ENCODE assay signal across 9 mouse cellular contexts in the genomic region with DNA sequence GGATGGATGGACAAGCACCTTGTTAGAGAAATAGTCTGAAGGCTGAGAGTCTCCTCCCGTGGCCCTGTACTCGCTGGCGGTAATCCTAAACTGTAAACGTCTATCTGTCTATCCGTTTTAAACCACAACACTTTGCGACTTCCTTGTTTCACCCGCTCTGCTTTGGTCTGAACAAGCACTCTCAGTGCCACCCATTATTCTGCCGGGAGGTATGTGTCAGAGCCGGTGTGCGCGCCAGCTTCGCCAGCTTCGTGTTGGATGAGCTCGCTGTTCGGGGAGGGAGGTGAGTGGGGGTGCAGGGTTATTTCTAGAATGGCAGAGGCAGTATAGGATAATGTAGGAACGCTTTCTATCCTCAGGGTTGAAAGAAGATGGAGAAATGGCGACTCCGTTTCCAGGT. TPM values are rescaled to one million over a fixed set of nuclear protein-coding genes. Genes with fewer than 3 reads are reported as not detected.
A peak's percentile ranks its signal among the peaks of the same experiment; 100 is the strongest.
DNase-seq lines count a peak whose midpoint lies in the region; ATAC-seq and TF ChIP-seq lines count a peak whose summit lies in the region.
"Had no signal": no experiment of that assay in that cellular context is flagged by ENCODE, and none has a peak within 500 bp of the region (broad histone marks: within the 10 kb centered on the region; RNA-seq: fewer than 3 reads in every experiment).

No protein-coding gene starts in this region.

- no peak overlapping the region for H3K9ac ChIP-seq in hindbrain, embryonic 16.5 days (ENCODE audit: low read depth, low read length)
- H3K9ac ChIP-seq in forebrain, embryonic 15.5 days (replicated peaks), result no peak overlapping the region
- no peak overlapping the region for H3K9ac ChIP-seq in kidney, embryonic 16.5 days (replicated peaks; ENCODE audit: low read length)
- H3K9ac ChIP-seq: liver, embryonic 14.5 days had no signal

- H3K27ac ChIP-seq in hindbrain, embryonic 10.5 days, result peak overlapping the region; percentile 53; the same call in 1 of the 2 replicates
- H3K27ac ChIP-seq in hindbrain, embryonic 16.5 days (ENCODE audit: low read depth, low read length), result no peak overlapping the region
- H3K27ac ChIP-seq in forebrain, embryonic 15.5 days (replicated peaks), result peak overlapping the region; percentile 87
- no peak overlapping the region for H3K27ac ChIP-seq in cerebellum, adult 2 months (ENCODE audit: insufficient read depth, low read length)
- no peak overlapping the region for H3K27ac ChIP-seq in kidney, embryonic 16.5 days (ENCODE audit: low read length)
- H3K27ac ChIP-seq: liver, embryonic 14.5 days had no signal

- no peak for ATAC-seq in hindbrain, embryonic 16.5 days
- ATAC-seq in forebrain, embryonic 15.5 days (replicated peaks), result peak; percentile 15; the same call in 1 of the 2 replicates
- peak; percentile 51 for ATAC-seq in monocyte, adult 5-6 weeks (replicated peaks; ENCODE audit: insufficient number of reproducible peaks, low FRiP score, low TSS enrichment, poor library complexity, severe bottlenecking)
- ATAC-seq in kidney, embryonic 16.5 days (ENCODE audit: low FRiP score, low TSS enrichment), result no peak

- H3K4me1 ChIP-seq in hindbrain, embryonic 10.5 days (replicated peaks), result peaks cover 17% of the 10 kb centered on the region
- no peaks in the 10 kb centered on the region for H3K4me1 ChIP-seq in hindbrain, embryonic 16.5 days (ENCODE audit: control insufficient read depth, insufficient read depth, low read depth, low read length)
- peaks cover 45% of the 10 kb centered on the region for H3K4me1 ChIP-seq in forebrain, embryonic 15.5 days
- H3K4me1 ChIP-seq in cerebellum, adult 2 months (ENCODE audit: control insufficient read depth, insufficient read depth, low read length), result no peaks in the 10 kb centered on the region
- H3K4me1 ChIP-seq in kidney, embryonic 16.5 days (ENCODE audit: insufficient read depth, low read length), result peaks cover 6% of the 10 kb centered on the region; the same call in 1 of the 2 replicates

- H3K27me3 ChIP-seq in hindbrain, embryonic 10.5 days (ENCODE audit: insufficient read depth, poor library complexity, severe bottlenecking), result no peaks in the 10 kb centered on the region
- no peaks in the 10 kb centered on the region for H3K27me3 ChIP-seq in hindbrain, embryonic 16.5 days (replicated peaks; ENCODE audit: control insufficient read depth, insufficient read depth, low read length)
- H3K27me3 ChIP-seq in forebrain, embryonic 15.5 days, result no peaks in the 10 kb centered on the region
- no peaks in the 10 kb centered on the region for H3K27me3 ChIP-seq in cerebellum, adult 2 months (ENCODE audit: control insufficient read depth, insufficient read depth, low read length)
- H3K27me3 ChIP-seq in kidney, embryonic 16.5 days (ENCODE audit: insufficient read depth, low read length), result no peaks in the 10 kb centered on the region

- no peak for DNase-seq in hindbrain, embryonic 10.5 days (ENCODE audit: low spot score)
- DNase-seq in CD4-positive, CD25-positive, alpha-beta regulatory T cell, adult 2 months (ENCODE audit: low read depth, low spot score), result peak; percentile 67
- DNase-seq in cerebellum, adult 2 months, result no peak
- no peak for DNase-seq in embryo, embryonic 11 days

- H3K4me3 ChIP-seq in hindbrain, embryonic 10.5 days, result no peak overlapping the region
- no peak overlapping the region for H3K4me3 ChIP-seq in hindbrain, embryonic 16.5 days (ENCODE audit: low read length)
- H3K4me3 ChIP-seq in forebrain, embryonic 15.5 days, result no peak overlapping the region
- no peak overlapping the region for H3K4me3 ChIP-seq in cerebellum, adult 2 months (replicated peaks; ENCODE audit: insufficient read depth, low read depth, low read length)
- no peak overlapping the region for H3K4me3 ChIP-seq in kidney, embryonic 16.5 days (ENCODE audit: low read length)

- H3K36me3 ChIP-seq in hindbrain, embryonic 10.5 days, result no peaks in the 10 kb centered on the region
- H3K36me3 ChIP-seq in hindbrain, embryonic 16.5 days (ENCODE audit: control insufficient read depth, insufficient read depth, low read length), result no peaks in the 10 kb centered on the region
- no peaks in the 10 kb centered on the region for H3K36me3 ChIP-seq in forebrain, embryonic 15.5 days
- H3K36me3 ChIP-seq in kidney, embryonic 16.5 days (ENCODE audit: insufficient read depth, low read length), result no peaks in the 10 kb centered on the region

- WGBS in hindbrain, embryonic 10.5 days, result 91% methylated on average over 18 of the region's 18 CpGs
- 76% methylated on average over 18 of the region's 18 CpGs for WGBS in hindbrain, embryonic 16.5 days
- WGBS in forebrain, embryonic 15.5 days, result 55% methylated on average over 18 of the region's 18 CpGs
- 84% methylated on average over 18 of the region's 18 CpGs for WGBS in cerebellum, adult 2 months
- WGBS in kidney, embryonic 16.5 days, result 84% methylated on average over 18 of the region's 18 CpGs

- H3K4me2 ChIP-seq in hindbrain, embryonic 16.5 days (ENCODE audit: low read length), result no peak overlapping the region
- no peak overlapping the region; the same call in 1 of the 2 replicates for H3K4me2 ChIP-seq in forebrain, embryonic 15.5 days (replicated peaks)
- H3K4me2 ChIP-seq in kidney, embryonic 16.5 days (replicated peaks; ENCODE audit: low read depth, low read length), result no peak overlapping the region

- TF ChIP-seq POLR2A in cerebellum, adult 2 months (IDR thresholded peaks at IDR 0.05; ENCODE audit: borderline replicate concordance, insufficient read depth, low read length), result no peak

- no peaks in the 10 kb centered on the region for H3K9me3 ChIP-seq in hindbrain, embryonic 10.5 days
- no peaks in the 10 kb centered on the region for H3K9me3 ChIP-seq in hindbrain, embryonic 16.5 days (ENCODE audit: control insufficient read depth, low read length)
- no peaks in the 10 kb centered on the region for H3K9me3 ChIP-seq in forebrain, embryonic 15.5 days
- no peaks in the 10 kb centered on the region for H3K9me3 ChIP-seq in kidney, embryonic 16.5 days (ENCODE audit: low read length)

- TF ChIP-seq CTCF in cerebellum, adult 2 months (IDR thresholded peaks at IDR 0.05; ENCODE audit: borderline replicate concordance, insufficient read depth, low read depth, low read length), result no peak

RNA-seq across cellular contexts. Expression of gene Pgm2, which starts 48.0 kb away (rescaled TPM):
- 22.6 and 26.0 TPM in 2 replicates for polyA plus RNA-seq in hindbrain, embryonic 10.5 days (2016; fragmentation: Nextera tagmentation; extraction: Ambion mirVana)
- polyA plus RNA-seq in hindbrain, embryonic 16.5 days (2015; fragmentation: Nextera tagmentation; extraction: Ambion mirVana), result 18.8 and 18.9 TPM in 2 replicates
- polyA plus RNA-seq in forebrain, embryonic 15.5 days (2015; fragmentation: Nextera tagmentation; extraction: Ambion mirVana), result 27.7 and 28.4 TPM in 2 replicates
- total RNA-seq in monocyte, adult 5-6 weeks (2017), result 22.4 to 37.8 TPM (median 28.8 TPM) in 3 replicates
- 8.4 and 10.8 TPM in 2 replicates for polyA plus RNA-seq in cerebellum, adult 2 months (2012; rRNA removed)
- polyA plus RNA-seq in kidney, embryonic 16.5 days (2015; fragmentation: Nextera tagmentation; extraction: Ambion mirVana), result 39.9 and 42.9 TPM in 2 replicates

Comparison
In these comparisons a context has a peak if more than half of its experiments do, and no peak if none do; other contexts are left out.
1. H3K27ac ChIP-seq: peak in hindbrain, embryonic 10.5 days (single experiment) and forebrain, embryonic 15.5 days (single experiment); none in hindbrain, embryonic 16.5 days (single experiment), cerebellum, adult 2 months (single experiment) and kidney, embryonic 16.5 days (single experiment).
2. ATAC-seq: peak in forebrain, embryonic 15.5 days (single experiment) and monocyte, adult 5-6 weeks (single experiment); none in hindbrain, embryonic 16.5 days (single experiment) and kidney, embryonic 16.5 days (single experiment).